Mouse (Mus musculus) liver, embryonic 18 days (tissue): ENCODE measurements around the gene Cuta. TPM values are rescaled to one million over a fixed set of nuclear protein-coding genes. Genes with fewer than 3 reads are reported as not detected.

Source experiments
- polyA plus RNA-seq: library from polyadenylated mRNA; depleted of rRNA; stranded (reverse); fragments of >200 nt; gene quantifications from 2 replicates; pipeline ENCODE4 v1.2.3, GENCODE M21; 2012; rRNA removed

The Cuta gene
- 49.2 and 54.1 TPM in 2 replicates for polyA plus RNA-seq

GRCm38 (mm10) chr17:26939178-26939972 lies at the start of gene Cuta:
Gene Cuta (minus strand): TSS chr17:26939569.

GRCm38 (mm10) chr17:26972703-26973574 lies 33.6 kb upstream of the Cuta start, which contains the start of gene Zbtb9:
Gene Zbtb9 (plus strand): TSS chr17:26973167.

GRCm38 (mm10) chr17:26941031-26941789 lies 1.8 kb upstream of the Cuta start, which contains the start of gene Syngap1:
Gene Syngap1 (plus strand): TSS chr17:26941253.

GRCm38 (mm10) chr17:26932839-26933398 lies 6.5 kb downstream of the Cuta start, which contains the start of gene Phf1:
Gene Phf1 (plus strand): TSS chr17:26933052.

GRCm38 (mm10) chr17:26916711-26917482 lies 22.5 kb downstream of the Cuta start, which contains the start of gene Kifc5b:
Gene Kifc5b (plus strand): TSS chr17:26917091.

Other genes starting within 250 kb of the Cuta start
- 2.7 and 3.5 TPM in 2 replicates for gene Crebrf, start 223.9 kb downstream of the Cuta start, polyA plus RNA-seq
- gene Bnip1, start 158.5 kb downstream of the Cuta start, polyA plus RNA-seq: 16.1 and 16.5 TPM in 2 replicates
- gene Nkx2-5, start 94.6 kb downstream of the Cuta start, polyA plus RNA-seq: not detected in 2 replicates
- 6.3 and 8.5 TPM in 2 replicates for gene Kifc5b, start 22.5 kb downstream of the Cuta start, polyA plus RNA-seq
- gene Phf1, start 6.5 kb downstream of the Cuta start, polyA plus RNA-seq: 8.9 and 9.6 TPM in 2 replicates
- gene Syngap1, start 1.7 kb upstream of the Cuta start, polyA plus RNA-seq: 1.9 and 2.7 TPM in 2 replicates
- gene Zbtb9, start 33.6 kb upstream of the Cuta start, polyA plus RNA-seq: 3.7 and 4.3 TPM in 2 replicates
- 17.1 and 18.0 TPM in 2 replicates for gene Bak1, start 89.4 kb upstream of the Cuta start, polyA plus RNA-seq
- 1.2 and 1.4 TPM in 2 replicates for gene Itpr3, start 117.7 kb upstream of the Cuta start, polyA plus RNA-seq
- gene Uqcc2, start 194.3 kb upstream of the Cuta start, polyA plus RNA-seq: 77.1 and 90.8 TPM in 2 replicates
- 0.02 and 0.05 TPM in 2 replicates for gene Ip6k3, start 228.2 kb upstream of the Cuta start, polyA plus RNA-seq